In the genomic region with DNA sequence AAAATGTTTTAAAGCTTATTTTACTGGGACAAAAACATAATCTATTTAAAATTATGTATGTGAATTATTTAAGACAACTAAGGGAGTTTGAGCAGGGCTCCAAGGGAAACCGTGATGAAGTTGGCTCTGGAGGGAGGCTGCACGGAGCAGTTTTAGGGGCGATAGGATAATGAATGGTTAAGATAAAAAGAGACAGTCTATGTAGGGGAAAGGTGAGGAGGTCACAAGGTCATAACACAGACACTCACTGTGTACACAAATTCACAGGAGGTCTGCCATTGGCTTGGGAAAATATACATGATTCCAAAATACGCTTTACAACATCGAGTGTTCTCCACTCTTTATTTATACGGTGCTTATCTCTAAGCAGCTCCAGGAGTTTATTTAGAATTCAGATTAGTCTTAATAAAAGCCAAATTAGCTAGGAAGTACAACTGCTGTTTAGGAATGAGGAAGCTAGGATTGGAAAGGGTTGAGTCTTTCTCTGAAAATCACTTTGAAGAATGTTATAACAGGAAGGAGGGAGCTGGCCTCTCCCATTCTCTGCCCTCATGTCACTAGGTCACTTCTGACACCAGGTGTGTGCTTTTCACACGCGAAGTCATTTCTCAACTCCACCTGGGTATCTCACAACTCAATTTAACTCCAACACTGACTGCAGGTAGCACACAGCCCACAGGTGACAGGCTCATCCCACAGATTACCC, we compare ENCODE assay signal across 14 mouse cellular contexts.
DNase-seq lines count a peak whose midpoint lies in the region; ATAC-seq and TF ChIP-seq lines count a peak whose summit lies in the region.
"Had no signal": no experiment of that assay in that cellular context is flagged by ENCODE, and none has a peak within 500 bp of the region (broad histone marks: within the 10 kb centered on the region; RNA-seq: fewer than 3 reads in every experiment).

No protein-coding gene starts in this region.

- peak overlapping the region; percentile 86 for H3K27ac ChIP-seq in heart, embryonic 10.5 days
- H3K27ac ChIP-seq in kidney, postnatal 0 days, result no peak overlapping the region
- H3K27ac ChIP-seq in kidney, adult 2 months (ENCODE audit: insufficient read depth, low read depth, low read length), result no peak overlapping the region
- 0 out of 2 replicates have a peak overlapping the region, but pooled peaks have one; percentile 7 for H3K27ac ChIP-seq in liver, embryonic 16.5 days (ENCODE audit: low read length)
- H3K27ac ChIP-seq: hindbrain, postnatal 0 days had no signal

- TF ChIP-seq POLR2A in kidney, adult 2 months (IDR thresholded peaks at IDR 0.05; ENCODE audit: low read depth, low read length), result no peak

- H3K9me3 ChIP-seq in heart, embryonic 10.5 days, result no peaks in the 10 kb centered on the region
- H3K9me3 ChIP-seq in kidney, postnatal 0 days (replicated peaks; ENCODE audit: low read length), result no peaks in the 10 kb centered on the region
- H3K9me3 ChIP-seq in liver, embryonic 16.5 days (replicated peaks; ENCODE audit: control insufficient read depth, low read length), result no peaks in the 10 kb centered on the region

- no peak overlapping the region for H3K4me2 ChIP-seq in kidney, postnatal 0 days (ENCODE audit: low read length)
- 0 out of 2 replicates have a peak overlapping the region, but pooled peaks have one; percentile 6 for H3K4me2 ChIP-seq in liver, embryonic 16.5 days (ENCODE audit: low read depth, low read length)

- DNase-seq in heart, embryonic 10.5 days (ENCODE audit: low spot score), result no peak
- DNase-seq in heart, adult 9 months (ENCODE audit: low spot score in 2 of 2), result no peak
- peak; percentile 52 for DNase-seq in kidney, postnatal 0 days (ENCODE audit: low spot score)
- no peak for DNase-seq in kidney, adult 2 months
- peak; percentile 48 for DNase-seq in embryo, embryonic 9.5 days (ENCODE audit: extremely low spot score)
- no peak for DNase-seq in urinary bladder, postnatal 10 days (ENCODE audit: low spot score)
- no peak for DNase-seq in thymus, postnatal 4 days
- DNase-seq: cerebellum, adult 9-10 months; right cerebral cortex, postnatal 25 days; thymus, postnatal 14 days had no signal

- no peaks in the 10 kb centered on the region for H3K27me3 ChIP-seq in heart, embryonic 10.5 days (ENCODE audit: insufficient read depth, poor library complexity, severe bottlenecking)
- H3K27me3 ChIP-seq in kidney, postnatal 0 days (ENCODE audit: insufficient read depth, low read length), result no peaks in the 10 kb centered on the region
- H3K27me3 ChIP-seq in kidney, adult 2 months (replicated peaks; ENCODE audit: control insufficient read depth, insufficient read depth, low read length), result no peaks in the 10 kb centered on the region
- no peaks in the 10 kb centered on the region for H3K27me3 ChIP-seq in liver, embryonic 16.5 days (ENCODE audit: control insufficient read depth, insufficient read depth, low read depth, low read length)

- WGBS in heart, embryonic 10.5 days, result 19% methylated on average over 8 of the region's 8 CpGs
- 25% methylated on average over 8 of the region's 8 CpGs for WGBS in kidney, postnatal 0 days
- WGBS in kidney, adult 2 months, result 41% methylated on average over 8 of the region's 8 CpGs
- 25% methylated on average over 8 of the region's 8 CpGs for WGBS in liver, embryonic 16.5 days (ENCODE audit: insufficient replicate concordance)

- no peak overlapping the region for H3K4me3 ChIP-seq in heart, embryonic 10.5 days
- H3K4me3 ChIP-seq in kidney, postnatal 0 days (replicated peaks; ENCODE audit: low read depth, low read length), result no peak overlapping the region
- no peak overlapping the region for H3K4me3 ChIP-seq in kidney, adult 2 months (ENCODE audit: insufficient read depth, low read depth, low read length)
- H3K4me3 ChIP-seq in liver, embryonic 16.5 days (ENCODE audit: low read depth, low read length), result no peak overlapping the region

- no peaks in the 10 kb centered on the region for H3K36me3 ChIP-seq in heart, embryonic 10.5 days
- no peaks in the 10 kb centered on the region for H3K36me3 ChIP-seq in kidney, postnatal 0 days (ENCODE audit: insufficient read depth, low read length)
- H3K36me3 ChIP-seq in kidney, adult 2 months (ENCODE audit: control insufficient read depth, insufficient read depth, low read length), result no peaks in the 10 kb centered on the region
- H3K36me3 ChIP-seq in liver, embryonic 16.5 days (ENCODE audit: control insufficient read depth, insufficient read depth), result no peaks in the 10 kb centered on the region

- TF ChIP-seq CTCF in kidney, postnatal 0 days (IDR thresholded peaks at IDR 0.05; ENCODE audit: low read depth), result no peak
- no peak for TF ChIP-seq CTCF in kidney, adult 2 months (conservative IDR thresholded peaks at IDR 0.05; ENCODE audit: insufficient read depth, insufficient read length, low read depth, low read length)

- no peak for ATAC-seq in kidney, postnatal 0 days (replicated peaks; ENCODE audit: low FRiP score, low read depth)
- ATAC-seq in liver, embryonic 16.5 days (ENCODE audit: low read depth), result peak; percentile 86
- ATAC-seq: forebrain, embryonic 14.5 days; hindbrain, postnatal 0 days; midbrain, embryonic 16.5 days had no signal

- H3K9ac ChIP-seq in kidney, postnatal 0 days (ENCODE audit: low read depth, low read length), result no peak overlapping the region
- no peak overlapping the region for H3K9ac ChIP-seq in liver, embryonic 16.5 days (ENCODE audit: low read depth, low read length)

- H3K4me1 ChIP-seq in heart, embryonic 10.5 days, result peaks cover 23% of the 10 kb centered on the region
- no peaks in the 10 kb centered on the region for H3K4me1 ChIP-seq in kidney, postnatal 0 days (replicated peaks; ENCODE audit: insufficient read depth, low read length)
- no peaks in the 10 kb centered on the region for H3K4me1 ChIP-seq in kidney, adult 2 months (ENCODE audit: control insufficient read depth, insufficient read depth, low read length)
- H3K4me1 ChIP-seq in liver, embryonic 16.5 days (ENCODE audit: control insufficient read depth, low read depth, low read length), result no peaks in the 10 kb centered on the region

Comparison
In these comparisons a context has a peak if more than half of its experiments do, and no peak if none do; other contexts are left out.
1. DNase-seq: peak in kidney, postnatal 0 days (single experiment) and embryo, embryonic 9.5 days (single experiment); none in heart, embryonic 10.5 days (single experiment), heart, adult 9 months (0 of 2), kidney, adult 2 months (single experiment), urinary bladder, postnatal 10 days (single experiment) and thymus, postnatal 4 days (single experiment).
2. H3K27ac ChIP-seq: peak in heart, embryonic 10.5 days (single experiment) and liver, embryonic 16.5 days (single experiment); none in kidney, postnatal 0 days (single experiment) and kidney, adult 2 months (single experiment).